Mouse (Mus musculus): ENCODE results near the gene Nccrp1.
"Not testable (repeated sequence)": the region's sequence is repeated elsewhere in the genome, so short reads cannot be mapped to it uniquely, and the experiment has no call there.

Nccrp1 gene

DNA sequence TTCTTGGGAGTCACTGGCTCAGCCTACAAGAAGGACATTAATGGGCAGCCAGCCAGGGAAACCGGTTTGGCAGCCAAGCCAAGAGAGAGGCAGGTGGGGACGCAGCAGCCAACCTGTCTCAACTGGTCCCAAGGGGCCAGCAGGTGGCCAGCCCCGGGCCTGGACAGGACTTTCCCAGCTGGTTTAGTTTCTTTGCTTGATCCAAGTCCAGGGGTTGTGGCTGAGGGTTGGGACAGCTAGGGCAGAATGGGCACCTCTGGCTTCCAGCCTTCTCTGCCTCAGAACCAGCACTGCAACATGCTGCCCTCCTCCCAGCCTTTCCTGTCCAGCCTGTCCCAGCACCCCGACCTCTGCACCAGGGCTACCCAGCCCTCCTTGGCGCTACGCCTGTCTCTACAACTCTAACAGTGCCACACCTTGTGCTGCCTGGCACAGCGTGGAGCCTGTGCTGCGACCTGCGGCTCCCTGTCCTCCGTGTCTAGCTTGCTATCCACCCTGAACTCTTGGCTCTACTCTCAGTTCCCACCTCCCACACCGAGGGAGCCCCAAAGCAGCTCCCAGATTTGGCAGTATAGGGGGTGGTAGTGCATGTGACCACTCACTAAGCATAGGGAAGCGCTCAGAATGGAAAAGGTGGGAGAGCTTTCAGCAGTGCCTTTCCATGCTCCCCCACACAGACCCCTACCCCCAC, 23.4 kb upstream of the Nccrp1 start:
- no peak for DNase-seq (ENCODE audit: low spot score in 2 of 2)

DNA sequence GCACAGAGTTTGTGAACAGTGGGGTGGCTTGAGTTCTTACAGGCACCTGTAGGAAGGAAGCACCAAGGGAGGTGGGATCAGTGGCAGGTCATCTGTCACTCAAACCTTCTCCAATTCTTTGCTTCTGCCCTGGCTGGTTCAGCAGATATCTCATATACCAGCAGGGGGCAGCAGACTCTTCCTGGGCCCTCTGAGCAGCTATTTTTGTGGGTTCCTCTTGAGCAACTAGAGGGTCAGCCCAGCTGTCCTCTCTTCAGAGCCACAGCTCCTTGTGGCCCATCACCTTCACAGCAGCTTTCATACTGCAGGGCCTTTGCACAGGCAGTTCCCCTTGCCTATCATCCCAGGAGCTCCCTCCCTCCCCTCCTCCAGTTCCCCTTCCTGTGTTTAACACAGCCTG, 21.2 kb upstream of the Nccrp1 start:
- peak; percentile 61 to 79 for DNase-seq (ENCODE audit: low spot score in 2 of 2)

DNA sequence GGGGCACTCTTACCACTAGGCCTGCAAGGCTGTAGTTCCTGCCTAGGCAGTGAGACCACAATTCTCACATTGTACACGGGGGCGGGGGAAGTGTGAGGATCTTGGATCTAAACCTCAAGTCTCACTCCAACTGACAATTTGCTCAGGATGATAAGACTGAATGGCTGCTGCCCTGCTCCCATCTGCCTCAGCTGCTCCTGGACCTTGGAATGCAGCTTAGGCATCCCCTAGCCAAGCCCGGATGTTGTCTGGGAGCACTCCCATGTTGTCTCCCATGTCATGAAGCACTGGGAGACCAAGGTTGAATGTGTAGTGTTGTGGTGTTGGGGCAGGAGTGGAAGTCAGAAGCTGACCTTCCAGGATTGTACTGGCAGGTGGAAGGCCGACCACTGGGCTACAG, 20.5 kb upstream of the Nccrp1 start:
- DNase-seq (ENCODE audit: low spot score in 2 of 2), result no peak

DNA sequence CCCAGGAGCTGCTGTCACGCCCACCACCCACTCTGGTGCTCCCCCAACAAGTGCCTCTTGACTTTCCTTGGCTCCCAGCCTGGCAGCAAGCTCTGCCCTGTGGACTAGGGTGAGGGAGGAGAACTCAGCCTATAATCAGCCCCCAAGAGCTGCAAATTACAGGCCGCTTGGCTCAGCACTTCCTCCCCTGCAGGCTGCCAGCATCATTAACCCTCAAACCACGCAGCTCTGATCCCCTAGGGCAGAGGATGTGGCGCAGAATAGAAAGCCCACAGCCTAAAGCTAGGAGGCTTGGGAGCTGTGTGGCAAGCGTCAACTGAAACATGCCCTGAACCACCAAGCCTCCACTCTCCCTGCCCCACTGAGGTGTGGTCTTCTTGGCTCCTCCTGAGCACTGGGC, 18.4 kb upstream of the Nccrp1 start:
- no peak for DNase-seq (ENCODE audit: low spot score in 2 of 2)

DNA sequence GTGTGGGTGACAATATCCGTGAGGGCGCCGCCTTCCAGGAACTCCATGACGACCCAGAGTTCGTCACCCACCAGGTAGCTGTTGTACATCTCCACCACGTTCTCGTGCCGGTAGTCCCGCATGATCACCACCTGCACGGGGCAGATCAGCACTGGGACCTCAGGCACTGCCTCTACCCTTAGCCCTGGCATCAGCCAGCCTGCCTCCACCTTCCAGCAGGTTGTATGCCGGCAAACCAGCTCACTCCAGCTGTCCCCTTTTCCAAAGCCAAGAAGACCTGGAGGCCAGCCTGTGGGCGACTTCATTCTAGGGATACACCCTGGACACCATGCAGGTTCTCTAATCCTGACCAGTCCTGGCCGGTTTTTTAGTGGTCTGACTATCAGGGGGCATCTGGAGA, 15.9 kb upstream of the Nccrp1 start:
- no peak for DNase-seq (ENCODE audit: low spot score in 2 of 2)

DNA sequence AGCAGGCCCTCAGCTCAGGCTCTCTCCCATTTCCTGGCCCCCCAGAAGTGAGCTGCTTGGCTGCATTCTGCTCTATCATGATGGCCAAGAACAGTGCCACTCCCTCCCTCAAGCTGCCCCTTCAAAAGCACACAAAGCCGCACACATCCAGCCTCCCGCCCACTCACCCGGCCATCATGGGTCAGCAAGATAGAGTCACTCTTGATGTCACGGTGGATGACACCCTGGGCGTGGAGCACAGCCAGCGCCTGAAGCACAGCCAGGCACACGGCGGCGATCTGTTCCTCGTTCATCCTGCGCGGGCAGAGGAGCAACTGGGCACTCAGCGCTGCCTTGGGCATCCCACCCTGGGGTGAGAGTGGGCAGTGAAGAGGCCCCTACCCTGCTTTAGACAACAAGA, 15.3 kb upstream of the Nccrp1 start:
- DNase-seq (ENCODE audit: low spot score in 2 of 2), result no peak

DNA sequence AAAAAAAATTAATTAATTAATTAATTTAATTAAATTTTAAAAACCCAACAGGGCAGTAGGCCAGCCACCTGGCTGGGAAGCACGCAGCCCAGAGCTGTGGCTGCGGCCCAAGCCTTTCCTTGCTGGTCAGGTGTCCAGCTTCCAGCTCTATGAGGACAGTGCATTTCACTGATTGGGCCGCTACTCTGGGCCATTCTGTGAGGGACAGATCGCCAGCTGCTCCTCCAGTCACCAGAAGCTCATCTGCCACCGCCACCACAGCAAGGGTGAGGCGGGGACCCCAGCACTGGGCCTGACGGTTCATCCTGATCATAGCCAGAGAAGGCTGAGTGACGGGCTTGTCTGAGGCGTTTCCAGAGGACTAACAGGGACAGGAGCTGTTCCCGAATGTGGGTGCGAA, 14.9 kb upstream of the Nccrp1 start:
- DNase-seq (ENCODE audit: low spot score in 2 of 2), result no peak

DNA sequence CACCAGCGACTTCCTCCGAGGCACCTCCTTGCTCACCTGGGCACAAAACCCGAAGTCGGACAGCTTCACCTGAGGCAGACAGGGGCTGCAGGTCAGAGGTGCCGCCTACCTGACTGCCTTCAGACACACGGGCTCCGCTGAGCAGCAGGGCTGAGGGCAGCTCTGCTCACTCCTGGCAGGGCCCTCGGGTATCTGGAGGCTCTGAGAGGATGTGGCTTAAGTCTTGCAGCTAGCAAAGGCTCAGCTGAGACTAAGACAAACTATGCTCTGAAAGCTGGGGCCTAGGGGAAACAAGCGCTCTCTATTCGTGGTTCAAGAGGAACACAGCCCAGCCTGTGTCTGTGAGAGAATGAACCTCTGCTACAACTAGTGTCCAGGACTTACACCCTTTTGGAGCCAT, 13.8 kb upstream of the Nccrp1 start:
- DNase-seq (ENCODE audit: low spot score in 2 of 2), result no peak

DNA sequence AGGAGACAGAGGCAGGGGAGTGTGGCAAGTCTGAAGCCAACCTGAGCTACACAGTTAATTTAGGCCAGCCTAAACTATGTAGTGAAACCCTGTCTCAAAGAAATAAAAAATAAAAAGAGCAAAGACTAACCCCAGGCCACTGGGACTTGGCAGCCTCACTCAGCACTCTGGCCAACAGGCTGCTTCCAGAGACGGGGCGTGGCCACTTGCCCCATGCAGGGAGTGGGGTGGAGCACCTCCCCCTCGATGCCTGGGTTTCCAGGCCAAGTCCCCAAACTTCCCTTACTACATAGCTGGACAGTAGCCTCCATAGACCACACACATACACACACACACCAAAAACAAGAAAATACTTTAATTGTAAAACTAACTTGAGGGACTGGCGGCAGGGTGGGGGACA, 11.4 kb upstream of the Nccrp1 start:
- no peak for DNase-seq (ENCODE audit: low spot score in 2 of 2)

DNA sequence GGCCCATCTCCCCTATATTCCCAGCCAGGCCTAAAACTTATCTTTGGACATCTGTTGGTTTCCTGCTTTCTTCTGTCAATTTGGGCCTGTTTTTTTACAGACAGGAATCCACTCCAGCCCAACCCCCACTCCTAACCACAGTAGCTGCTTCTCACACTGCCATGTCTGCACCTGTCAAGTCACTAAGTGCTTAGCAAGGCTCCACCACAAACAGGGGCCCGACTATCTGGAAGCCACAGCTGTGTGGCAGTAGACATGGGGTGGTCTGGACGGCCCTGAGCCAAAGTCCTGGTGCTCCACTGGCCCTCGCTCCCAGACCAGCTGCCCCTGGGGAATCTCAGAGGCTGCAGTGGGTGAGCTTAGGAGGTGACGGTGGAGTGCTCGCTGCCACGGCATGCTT, 10.7 kb upstream of the Nccrp1 start:
- peak in 1 of 2 experiments; percentile 59 for DNase-seq (ENCODE audit: low spot score in 2 of 2)

DNA sequence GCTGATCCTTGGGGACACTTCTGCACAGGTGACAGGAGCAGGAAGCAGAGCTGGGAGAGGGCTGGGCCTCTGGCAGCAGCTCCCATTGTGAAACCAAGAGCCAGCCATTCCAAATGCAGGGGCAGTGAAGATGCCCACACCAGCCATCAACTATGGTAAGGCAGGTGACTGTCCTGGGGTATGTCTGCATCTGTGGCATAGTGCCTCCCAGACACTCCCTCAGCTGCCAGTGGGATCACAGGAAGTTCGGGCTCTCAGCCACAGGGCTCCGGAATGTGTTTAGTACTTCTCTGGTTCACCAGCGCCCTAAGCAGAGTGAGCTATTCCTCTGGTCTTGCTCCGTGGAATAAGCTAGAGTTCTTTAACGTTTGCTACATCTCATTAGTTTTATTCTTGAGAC, 10.0 kb upstream of the Nccrp1 start:
- no peak for DNase-seq (ENCODE audit: low spot score in 2 of 2)

DNA sequence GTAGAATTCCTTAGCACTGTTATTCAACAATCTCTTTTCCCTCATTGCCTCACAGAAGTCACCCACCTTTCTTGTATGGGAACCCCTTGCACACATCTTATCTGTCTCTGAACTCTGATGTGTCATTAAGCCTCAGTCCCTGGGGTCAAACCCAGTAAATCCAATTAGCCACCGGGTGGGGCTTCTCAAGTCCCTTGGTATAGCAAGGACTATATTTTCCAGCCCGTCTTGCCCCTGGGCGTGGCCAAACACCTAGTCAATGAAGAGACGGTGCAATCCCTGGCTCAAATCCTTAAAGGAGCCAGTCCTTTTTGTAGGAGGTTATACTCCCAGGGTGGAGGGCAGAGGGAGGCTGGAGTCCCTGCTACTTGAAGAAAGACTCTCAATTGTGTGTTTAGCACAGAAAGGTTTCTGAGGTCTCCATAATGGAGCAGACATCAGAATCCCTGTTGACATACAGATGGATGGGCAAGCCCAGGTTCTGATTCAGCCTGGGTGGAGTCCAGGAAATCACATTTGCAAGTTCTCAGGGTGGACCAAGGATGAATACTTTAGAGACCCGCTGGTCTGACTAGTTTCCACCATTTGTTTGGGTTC, 9.0 kb upstream of the Nccrp1 start:
- no peak for DNase-seq (ENCODE audit: low spot score in 2 of 2)

DNA sequence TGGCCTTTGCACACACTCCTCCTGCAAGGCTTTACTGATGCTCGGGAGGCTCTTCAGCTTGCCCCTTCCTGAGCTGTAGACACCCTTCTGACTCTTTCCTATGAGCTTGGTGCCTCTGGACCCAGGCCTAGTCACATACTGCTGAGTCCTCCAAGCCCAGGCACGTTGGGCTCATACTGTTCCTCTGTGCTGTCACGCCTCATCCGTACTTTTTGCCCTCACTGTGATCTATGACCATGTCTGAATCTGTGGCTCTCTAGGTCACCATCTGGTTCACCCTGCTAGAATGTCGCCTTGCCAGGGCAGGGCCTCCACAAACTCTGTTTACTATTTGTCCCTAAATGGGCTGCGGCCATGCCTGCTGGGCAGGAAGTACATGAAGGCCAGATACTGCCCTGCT, 6.0 kb upstream of the Nccrp1 start:
- no peak for DNase-seq (ENCODE audit: low spot score in 2 of 2)

DNA sequence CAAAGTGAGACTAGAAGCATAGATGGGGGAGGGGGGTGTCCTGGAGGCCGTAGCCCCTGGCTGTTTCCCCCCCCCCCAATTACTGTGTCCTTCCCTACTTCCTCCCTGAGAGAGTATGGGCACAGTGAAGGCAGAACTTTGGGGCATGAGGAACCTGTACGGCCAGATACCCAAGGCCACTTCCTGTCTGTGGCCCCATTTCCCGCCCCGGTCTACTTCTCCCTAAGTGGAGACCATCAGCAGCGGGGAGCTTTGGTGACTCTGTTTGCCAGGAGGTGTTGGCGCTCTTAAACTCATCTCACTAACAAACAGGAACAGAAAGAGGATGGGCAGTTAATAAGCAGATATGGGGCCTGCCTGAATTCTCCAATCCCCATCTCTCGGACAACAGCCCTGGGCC, 574 bp upstream of the Nccrp1 start:
- DNase-seq (ENCODE audit: low spot score in 2 of 2), result no peak

DNA sequence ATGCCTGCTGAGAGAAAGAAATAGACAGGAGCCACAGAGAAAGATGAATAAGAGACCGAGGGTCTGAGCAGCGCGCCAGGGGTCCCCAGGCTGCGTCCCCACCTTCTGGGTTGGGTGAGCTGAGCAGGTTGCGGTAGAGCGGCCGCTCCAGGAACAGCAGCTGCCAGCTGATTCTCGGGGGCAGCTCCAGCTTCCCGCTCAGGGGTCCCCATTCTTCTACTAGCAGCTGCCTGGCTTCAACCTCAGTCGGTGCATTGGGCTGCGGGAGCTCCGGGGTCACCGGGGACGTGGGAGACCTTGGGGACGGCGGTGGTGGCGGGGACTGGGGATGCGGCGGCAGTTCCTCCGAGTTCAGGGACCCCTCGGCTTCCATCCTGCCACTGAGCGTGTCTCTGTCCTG, 405 bp downstream of the Nccrp1 start:
- no peak for DNase-seq (ENCODE audit: low spot score in 2 of 2)

DNA sequence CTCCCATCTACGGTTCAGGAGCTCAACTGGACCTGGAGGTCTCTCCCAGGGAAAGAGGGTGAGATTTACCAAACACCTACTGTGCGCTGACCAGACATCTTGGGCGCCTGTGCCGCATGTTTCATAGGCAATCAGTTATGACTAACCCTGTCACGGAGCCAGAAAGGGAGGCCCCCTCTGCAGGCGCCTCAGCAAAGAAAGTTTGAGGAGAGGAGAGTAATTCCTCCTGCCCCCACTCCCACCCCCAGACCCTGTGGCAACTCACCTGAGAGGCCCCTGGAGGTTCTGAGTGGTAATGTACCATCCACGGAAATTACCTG, 1.2 kb downstream of the Nccrp1 start:
- no peak for DNase-seq (ENCODE audit: low spot score in 2 of 2)

DNA sequence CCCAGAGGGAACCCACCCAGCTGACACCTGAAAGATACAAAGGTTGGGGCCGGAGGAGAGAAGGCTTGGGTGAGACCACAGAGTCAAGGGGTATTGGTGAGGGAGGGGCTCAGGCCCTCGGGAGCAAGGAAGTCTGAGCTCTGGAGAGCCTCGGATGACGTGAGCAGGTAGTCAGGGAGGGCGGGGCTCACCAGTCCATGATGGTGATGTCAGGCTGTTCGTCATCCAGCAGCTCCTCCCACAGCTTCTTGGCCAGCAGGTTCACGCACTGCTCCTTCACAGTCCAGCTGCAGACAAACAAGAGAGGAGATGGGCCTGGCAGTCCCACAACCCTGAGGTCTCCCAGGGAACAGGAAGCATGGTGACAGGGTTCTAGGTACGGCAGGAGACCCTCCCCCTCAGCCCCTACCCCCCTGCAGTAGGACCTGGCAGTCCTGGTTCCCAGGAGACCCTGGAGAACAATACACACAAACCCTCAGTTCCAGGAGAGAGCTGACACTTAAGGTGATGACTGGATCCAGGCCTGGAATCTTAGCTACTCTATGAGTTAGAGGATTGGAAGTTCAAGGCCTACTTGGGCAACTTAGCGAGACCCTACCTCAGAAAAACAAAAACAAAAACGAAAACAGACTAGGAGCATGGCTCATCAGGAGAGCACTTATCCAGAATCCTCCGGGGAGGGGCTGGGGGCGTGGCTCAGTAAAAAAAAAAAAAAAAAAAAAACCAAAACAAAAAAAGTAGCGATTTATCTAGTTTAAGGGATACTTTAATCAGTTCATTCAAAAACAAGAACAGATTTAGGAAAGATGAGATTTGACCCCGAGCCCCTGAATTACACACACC, 1.8 kb downstream of the Nccrp1 start:
- DNase-seq (ENCODE audit: low spot score in 2 of 2), result no peak

DNA sequence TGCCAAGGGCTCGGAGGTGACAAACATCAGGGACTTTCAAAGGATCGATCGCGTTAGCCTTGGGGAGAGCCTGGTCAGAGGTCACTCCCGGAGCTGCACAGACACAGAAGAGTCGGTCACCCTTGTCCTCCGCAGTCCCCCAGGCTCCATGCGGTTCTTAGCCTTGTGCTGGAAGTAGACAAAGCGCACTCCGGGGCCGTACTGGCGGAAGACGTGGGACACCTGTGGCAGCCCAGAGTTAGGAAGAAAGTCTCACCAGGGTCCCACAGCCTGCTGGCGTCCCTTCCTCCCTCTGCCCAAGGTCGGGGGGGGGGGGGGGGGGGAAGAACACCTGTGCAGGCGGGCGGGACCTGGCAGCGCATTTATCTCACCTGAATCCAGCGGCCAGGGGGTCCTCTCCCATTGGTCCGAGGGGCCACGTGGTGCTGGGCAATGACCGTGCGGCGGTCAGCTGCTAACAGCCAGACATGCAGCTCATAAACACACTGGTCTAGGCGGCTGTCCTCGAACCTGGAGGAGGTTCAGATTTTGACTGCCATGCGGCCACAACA, 2.9 kb downstream of the Nccrp1 start:
- no peak for DNase-seq (ENCODE audit: low spot score in 2 of 2)

DNA sequence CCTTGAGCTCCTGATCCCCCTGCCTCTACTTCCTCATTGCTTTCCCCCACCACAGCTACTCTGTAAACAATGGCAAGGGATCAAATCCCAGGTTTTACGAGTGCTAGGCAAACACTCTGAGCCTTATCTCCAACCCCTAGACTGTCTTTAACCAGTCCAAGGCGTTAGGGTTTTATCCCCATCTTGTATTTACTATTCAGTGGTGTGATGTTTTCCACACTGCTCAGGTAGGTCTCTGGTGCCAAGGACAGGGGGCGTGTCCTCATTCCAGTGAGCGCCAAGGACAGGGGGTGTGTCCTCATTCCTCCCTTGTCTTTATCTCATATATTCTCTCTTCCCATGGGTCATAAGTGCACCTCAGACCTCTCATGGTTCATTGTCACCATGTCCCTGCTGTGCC, 6.5 kb downstream of the Nccrp1 start, which contains the start of gene Sycn:
TSS of gene Sycn (plus strand) at position 360 of the 400 bp plus-strand sequence.
- DNase-seq (ENCODE audit: low spot score in 2 of 2), result no peak

DNA sequence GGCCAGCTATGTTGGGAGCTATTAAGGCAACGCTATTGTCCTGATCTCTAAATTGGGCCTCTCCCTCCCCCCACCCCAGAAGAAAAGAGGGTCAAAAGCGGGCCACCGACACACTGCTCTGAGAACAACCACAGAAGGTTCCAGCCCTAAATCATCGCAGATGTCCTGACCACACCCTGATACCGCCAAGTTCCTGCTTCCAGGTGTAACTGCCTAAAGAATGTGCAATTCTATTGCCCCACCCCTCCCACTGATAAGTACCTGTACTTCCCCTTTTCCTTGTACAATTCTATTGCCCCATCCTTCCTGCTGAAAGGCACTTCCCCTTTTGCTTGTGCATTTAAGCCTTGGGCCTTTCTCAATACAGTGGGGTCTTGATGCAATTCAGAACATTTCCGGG, 8.2 kb downstream of the Nccrp1 start:
- DNase-seq (ENCODE audit: low spot score in 2 of 2), result not testable (repeated sequence)

DNA sequence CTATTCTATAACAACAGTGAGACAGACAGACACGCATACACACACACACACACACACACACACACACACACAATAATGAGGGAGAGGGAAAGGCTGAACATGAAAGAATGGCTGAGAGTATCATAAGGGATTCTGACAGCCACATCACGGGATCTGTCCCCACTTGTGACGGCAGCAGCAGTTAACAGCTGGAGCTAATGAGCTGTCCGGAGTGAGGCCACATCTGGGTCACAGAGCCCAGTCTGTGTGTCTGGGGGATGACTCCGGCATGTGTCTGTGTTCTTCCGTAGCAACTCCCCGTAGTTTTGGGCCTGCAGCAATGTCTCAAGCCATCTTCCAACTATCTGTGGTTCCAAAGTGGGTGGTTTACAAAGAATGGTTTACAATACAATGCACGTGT, 15.0 kb downstream of the Nccrp1 start:
- no peak for DNase-seq (ENCODE audit: low spot score in 2 of 2)

DNA sequence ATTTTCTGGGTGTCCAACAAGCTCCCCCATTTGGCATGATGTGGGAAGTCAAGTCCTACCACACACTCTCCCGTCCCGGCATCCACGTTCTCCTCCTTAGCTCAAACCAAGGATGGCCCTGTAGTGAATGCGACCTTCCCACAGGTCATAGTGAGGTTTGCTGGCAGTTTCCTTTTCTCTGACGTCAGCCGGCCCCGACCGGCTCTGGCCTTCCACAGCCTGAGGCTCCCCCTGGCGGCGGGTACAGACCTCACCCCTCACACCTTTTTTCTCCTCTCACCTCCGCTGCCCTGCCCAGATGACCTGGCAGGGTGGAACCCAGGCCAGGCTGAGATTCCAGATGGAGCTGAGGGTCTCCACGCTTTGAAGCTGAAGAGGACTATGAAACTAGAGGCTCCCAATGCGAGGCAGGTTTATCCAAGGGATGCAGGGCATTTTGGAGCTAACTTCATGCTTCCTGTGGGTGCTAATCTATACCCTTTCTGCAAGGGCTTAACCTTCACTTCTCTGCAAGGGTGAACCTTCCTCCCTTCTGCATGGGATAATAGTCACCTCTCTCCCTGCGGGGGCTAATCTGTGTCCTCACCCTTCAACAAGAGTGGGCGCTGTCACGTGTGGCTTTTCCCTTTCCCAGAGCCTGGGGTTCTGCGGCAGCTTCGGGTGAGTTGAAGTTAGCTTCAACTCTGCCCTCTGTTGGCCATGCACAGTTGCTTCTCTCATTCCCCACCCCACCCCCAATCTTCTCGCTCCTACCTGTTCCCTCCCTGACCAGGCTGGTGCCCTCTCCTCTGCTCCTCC, 18.9 kb downstream of the Nccrp1 start:
- peak; percentile 74 to 91 for DNase-seq (ENCODE audit: low spot score in 2 of 2)
